Mouse (Mus musculus) megakaryocyte, adult 5-6 weeks (primary cell): ENCODE results near the gene Nfix. TPM values are rescaled to one million over a fixed set of nuclear protein-coding genes. Genes with fewer than 3 reads are reported as not detected.
A peak's percentile ranks its signal among the peaks of the same experiment; 100 is the strongest.

Experiments used
- ATAC-seq: 2 replicates; pipeline ENCODE4 v1.8.0; 2016; ENCODE audit warnings: mild to moderate bottlenecking, inconsistent platforms; ENCODE audit not compliant: poor library complexity, severe bottlenecking
- total RNA-seq, 2 experiments: library from RNA; stranded (forward) in 1 of 2; stranded (reverse) in 1 of 2; fragments of 153-499, 151-499 nt in 1 of 2; fragments of 221-1000, 200-1000 nt in 1 of 2; gene quantifications; 2 replicates each; pipeline versions ENCODE4 v1.2.3 to v1.2.4; 2015 to 2017

Gene Nfix
- total RNA-seq, 2 experiments from 2014 or later = 7.7 to 23.8 TPM

DNA sequence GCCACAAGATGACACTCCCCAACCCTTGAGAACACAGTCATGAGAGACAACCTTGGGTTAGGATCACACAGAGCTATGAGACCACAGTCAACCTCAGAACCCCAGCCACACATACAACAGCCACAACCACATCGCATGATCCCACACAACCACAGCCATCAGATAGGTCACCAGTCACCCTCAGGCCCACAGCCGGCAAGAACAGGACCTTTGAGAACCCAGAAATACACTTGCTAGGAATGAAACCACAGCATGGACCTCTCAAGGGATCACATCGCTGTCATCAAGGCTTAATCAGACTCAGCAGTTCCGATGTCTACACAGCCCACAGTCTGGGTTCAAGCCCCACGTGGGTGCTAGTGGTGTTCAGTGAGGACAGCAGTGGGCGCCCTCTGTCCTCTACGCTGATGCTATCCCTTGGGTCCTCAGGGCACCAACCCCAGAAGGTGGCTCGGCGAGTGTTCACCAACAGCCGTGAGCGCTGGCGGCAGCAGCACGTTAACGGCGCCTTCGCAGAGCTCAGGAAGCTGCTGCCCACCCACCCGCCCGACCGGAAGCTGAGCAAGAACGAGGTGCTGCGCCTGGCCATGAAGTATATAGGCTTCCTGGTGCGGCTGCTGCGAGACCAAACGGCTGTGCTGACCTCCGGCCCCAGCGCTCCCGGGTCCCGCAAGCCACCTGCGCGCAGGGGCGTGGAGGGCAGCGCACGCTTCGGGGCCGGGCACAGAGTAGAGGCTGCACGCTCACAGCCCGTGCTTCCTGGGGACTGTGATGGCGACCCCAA, 96.5 kb downstream of the Nfix start:
- ATAC-seq = no peak

DNA sequence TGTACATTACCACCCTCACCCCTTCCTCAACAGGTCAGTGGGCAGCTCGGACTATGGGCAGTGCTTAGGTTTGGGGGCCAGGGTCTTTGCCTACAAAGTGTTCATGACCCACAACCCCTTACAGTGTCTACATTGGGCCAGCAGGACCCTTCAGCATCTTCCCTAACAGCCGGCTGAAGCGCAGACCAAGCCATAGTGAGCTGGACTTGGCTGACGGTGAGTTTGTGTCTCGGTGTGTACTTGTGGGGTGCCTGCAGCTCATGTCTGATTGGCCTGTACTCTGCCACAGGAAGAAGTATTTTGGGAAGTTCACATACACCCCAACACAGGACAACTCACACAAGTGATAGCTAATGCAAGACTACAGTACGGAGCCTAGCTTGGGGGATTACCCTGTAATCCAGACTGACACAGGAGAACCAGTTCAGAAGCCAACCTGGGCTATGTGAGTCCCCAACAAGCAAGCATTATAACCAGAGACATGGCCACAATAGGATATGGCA, 97.1 kb downstream of the Nfix start:
- ATAC-seq = no peak

DNA sequence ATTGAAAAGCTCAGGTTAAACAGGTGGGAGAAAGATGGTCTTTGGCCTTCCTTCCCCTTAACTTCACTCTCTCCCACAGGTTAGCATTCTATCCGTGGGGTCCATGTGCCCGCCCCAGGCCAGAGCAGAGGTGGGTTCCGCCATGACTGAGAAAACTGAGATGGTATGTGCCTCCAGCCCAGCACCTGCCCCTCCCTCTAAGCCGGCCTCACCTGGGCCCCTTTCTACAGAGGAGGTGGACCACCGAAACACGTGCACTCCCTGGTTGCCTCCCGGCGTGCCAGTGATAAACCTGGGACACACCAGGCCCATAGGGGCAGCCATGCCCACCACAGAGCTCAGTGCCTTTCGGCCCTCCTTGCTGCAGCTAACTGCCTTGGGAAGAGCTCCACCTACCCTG, 97.6 kb downstream of the Nfix start:
- no peak for ATAC-seq

DNA sequence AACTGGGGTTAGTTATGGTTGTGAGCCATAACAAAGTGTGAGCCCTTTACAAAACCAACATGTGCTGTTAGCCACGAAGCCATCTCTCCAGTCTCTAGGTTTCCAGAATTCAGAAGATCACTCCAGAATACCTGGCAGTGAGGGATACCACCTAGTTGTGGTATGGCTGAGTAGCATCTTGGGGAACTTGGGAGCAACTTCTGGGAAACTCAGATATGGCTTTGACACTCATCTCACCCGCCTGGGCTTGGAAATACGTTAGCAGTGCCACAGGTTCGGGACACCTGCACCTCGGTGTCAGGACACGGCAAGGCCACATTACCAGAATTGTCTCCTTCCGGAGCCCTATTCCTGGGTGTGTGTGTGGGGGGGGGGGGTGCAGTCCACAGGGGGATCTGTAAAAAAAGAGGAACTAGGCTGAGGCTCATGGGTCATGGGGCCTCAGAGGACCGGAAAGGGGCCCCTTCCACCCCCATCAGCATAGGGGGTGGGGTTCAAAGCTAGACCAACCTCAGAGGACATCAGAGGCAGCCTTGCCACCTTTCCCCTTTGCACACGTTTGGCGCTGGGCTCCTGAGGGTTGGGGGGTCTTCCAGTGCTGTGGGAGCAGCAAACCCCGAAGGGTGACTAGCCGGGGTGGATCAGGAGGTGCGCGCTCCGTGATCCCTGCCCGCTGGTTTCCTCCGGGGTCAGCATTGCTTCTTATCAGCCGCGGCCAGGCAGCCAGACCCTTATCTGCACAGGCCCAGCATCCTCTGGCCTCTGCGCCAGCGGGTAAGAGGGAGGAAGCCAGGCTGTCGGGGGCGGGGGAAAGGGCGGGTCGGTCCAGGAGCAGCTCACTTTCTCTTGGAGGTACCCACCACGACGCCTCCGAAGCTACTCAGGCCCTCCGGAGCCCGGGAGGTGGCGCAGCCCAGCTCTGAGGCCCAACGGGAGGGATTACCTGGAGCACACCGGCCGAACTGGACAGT, 98.9 kb downstream of the Nfix start, which contains the start of gene Lyl1:
Gene Lyl1 (plus strand): TSS at position 517 of the 971 bp plus-strand sequence.
- ATAC-seq = peak; percentile 51

DNA sequence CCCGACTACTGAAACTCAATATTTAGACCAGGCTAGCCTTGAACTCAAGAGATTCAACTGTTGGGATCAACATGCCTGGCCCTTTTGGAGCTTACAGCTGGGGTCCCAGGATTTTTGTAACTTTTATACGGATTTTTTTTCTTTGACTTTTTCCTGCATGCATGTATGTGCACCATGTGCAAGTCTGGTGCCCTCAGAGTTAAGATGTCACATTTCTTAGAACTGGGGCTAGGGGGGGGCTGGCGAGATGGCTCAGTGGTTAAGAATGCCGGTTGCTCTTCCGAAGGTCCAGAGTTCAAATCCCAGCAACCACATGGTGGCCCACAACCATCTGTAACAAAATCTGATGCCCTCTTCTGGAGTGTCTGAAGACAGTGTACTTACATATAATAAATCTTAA, 99.6 kb downstream of the Nfix start:
- ATAC-seq = no peak

DNA sequence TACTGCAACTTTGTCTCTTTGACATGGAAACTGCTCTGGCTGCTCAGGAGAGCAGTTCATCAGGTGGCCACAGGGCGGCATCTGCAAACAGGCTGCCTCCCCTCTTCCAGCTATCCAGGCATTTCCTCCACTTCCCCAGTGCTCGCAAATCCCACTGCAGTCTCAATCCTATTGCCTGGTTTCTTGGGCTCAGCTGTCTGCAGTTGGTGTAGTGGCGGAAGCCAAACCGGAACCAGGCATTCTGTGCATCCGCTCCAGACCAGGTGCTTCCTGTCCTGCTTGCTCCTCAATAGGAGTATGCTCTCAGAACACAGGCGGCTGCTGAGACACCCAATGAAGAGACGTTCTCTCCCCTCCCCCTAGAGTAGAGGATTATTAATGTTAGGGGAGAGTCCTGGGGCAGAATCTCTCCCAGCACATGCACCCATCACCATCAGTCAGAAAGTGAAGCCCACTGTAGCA, 100.3 kb downstream of the Nfix start:
- ATAC-seq = no peak

DNA sequence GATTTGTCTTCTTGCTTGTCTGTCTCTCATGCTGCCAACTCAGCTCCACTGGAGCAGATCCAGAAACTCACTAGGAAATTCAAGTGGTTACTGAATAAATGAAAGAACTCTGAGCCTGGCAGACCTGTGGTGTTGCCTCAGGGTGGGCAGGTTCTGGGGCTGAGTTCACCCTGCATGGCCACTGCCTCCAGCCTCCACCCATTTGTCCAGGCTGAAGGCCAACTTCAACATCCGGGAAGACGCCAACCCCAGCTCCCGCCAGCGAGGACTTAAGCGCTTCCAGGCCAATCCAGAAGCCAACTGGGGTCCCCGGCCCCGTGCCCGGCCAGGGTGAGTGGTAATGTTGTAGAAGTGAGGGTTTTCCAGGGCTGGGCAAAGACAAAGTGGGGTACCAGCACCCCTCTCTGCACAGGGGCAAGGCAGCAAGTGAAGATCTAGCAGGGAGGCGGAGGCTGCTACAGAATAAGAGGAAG, 101.2 kb downstream of the Nfix start:
- no peak for ATAC-seq

DNA sequence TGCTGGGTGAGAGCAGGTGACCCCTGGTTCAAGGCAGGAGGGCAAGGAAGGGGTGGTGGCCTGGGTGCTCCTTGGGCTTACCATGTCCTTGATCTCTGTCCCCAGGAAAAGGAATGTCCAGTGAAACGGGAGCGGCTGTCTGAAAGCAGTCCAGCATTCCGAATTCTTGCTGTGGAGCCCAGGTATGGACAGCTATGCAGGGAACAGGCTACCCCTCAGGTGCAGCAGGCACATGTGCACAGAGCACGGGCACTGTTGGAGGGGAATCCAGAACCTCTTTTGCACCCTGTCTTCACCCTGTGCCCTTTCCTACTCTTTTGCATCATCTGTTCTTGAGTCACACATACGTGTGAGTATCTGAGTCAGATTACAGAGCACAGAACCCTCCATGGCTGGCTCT, 101.9 kb downstream of the Nfix start:
- no peak for ATAC-seq

DNA sequence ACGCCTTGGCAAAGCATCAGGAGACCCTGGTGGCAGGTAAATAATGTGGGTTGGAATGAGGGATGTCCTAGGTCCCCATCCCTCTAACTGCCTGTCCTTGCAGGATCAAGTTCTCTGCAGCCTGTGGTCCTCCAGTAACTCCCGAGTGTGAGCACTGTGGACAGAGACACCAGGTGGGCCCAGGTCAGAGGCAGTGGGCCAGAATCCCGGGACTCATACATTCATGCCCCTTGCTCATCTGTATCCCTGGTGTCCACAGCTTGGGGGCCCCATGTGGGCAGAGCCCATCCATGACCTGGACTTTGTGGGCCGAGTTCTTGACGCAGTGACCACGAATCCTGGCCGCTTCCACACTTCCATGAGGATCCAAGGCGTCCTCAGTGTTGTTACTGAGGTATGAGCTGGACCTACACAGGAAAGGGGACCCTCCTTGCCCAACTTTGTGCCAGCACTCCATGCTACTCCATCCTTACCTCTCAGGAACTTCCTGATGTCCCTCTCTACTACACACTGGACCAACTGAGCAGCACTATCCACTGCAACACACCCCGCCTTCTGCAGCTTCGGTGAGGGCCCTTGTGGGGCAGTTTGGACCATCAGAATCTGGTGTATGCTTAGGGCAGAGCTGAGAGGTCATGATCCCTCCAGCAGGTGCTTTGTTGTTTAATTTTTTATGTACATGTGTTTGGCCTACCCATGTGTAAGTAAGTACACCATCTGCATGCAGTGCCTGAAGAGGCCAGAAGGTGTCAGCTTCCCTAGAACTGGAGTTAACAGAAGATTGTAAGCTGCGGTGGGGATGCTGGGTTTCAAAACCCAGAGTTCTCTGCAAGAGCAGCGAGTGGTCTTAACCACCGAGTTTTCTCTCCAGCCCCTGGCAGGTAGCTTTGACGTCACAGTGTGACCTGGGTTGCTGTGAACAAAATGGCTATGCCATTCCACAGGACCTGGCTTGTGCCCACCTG, 102.7 kb downstream of the Nfix start:
- peak; percentile 37 for ATAC-seq

DNA sequence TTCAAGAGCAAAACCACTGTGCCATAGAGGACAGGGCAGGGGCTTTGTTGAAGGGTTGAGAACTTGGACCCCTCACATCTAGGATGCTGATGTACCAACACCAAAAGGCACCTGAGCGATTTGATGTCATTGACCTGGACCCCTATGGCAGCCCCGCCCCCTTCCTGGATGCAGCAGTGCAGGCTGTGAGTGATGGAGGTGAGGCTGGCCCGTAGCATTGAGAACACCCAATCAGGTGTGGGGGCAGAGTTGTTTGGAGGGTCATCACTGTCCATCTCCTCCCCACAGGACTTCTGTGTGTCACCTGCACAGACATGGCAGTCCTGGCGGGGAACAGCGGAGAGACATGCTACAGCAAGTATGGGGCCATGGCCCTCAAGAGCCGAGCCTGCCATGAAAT, 105.0 kb downstream of the Nfix start:
- no peak for ATAC-seq

DNA sequence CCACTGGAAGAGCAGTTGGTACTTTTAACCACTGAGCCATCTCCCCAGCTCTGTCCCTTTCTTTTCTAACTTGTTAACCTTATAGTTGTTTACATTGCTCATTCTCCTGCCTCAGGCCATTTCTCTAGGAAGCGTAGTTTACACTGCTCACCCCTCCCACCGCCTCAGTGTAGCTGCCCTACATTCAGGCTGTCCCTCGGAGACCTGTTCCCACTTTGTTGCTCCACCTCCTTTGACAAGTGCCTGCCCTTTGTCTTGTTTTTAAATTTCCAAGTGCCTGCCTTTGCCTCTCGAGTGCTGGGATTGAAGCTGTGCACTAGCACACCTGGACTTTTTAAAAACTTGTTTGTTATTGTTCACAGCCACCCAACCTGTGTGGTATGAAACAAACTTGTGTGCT, 106.8 kb downstream of the Nfix start:
- ATAC-seq = no peak

DNA sequence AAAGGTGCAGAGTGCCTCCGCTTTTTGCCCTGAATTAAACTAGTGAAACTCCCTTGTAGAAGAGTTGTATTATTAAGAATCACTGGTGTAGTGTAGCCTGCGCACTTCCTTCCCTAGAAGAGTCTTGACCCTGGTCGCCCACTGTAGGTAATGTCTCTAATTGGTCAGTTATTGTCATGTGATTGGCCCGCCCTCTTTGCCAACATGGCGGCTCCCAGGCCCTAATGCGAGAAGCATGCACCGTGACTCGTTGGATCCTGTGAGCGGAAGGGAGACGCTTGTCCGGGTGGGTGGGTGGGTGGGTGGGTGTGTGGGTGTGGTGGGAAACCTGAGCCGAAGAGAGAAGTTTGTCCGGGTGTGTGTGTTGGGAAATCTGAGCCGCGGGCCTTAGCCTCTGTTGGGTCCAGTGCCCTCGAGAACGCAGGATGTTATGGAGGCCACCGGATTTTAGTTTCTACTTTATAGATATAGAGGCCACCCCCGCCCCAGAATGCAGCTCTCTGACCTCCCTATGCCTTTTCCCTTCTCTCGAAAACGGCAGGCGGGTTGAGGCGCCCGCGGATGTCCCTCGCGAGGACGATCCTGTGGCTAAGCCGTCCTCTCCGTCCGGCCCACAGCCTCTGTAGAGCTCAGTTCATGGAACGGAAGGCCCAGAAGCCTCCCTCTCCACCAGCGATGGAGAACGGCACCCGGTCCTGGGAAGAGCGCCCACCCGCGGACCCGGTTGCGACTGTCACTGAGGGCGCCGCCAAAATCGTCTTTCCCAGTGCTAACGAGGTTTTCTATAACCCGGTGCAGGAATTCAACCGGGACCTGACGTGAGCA, 110.8 kb downstream of the Nfix start:
- ATAC-seq = peak; percentile 88

DNA sequence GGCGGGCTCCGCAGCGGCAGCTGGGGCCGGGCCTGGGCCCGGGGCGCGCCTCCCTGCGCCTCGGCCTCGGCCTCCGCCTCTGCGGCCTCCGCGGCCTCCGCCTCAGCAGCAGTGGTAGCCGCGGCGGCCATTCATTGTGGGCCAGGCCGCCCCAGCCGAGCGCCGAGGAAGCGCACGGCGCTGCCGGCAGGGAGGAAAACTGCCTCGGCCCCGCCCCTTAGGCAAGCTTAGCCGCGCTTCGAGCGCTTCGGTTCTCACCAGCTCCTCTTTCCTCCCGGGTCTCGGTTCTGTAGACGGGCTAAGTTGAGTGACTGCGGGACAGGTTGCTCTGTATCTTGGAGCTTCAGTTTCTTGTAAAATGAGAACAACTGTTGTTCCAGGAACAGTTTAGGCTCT, 112.4 kb downstream of the Nfix start, which contains the start of gene Nacc1:
Gene Nacc1 (minus strand): TSS at position 158 of the 396 bp plus-strand sequence.
- peak; percentile 89 for ATAC-seq

DNA sequence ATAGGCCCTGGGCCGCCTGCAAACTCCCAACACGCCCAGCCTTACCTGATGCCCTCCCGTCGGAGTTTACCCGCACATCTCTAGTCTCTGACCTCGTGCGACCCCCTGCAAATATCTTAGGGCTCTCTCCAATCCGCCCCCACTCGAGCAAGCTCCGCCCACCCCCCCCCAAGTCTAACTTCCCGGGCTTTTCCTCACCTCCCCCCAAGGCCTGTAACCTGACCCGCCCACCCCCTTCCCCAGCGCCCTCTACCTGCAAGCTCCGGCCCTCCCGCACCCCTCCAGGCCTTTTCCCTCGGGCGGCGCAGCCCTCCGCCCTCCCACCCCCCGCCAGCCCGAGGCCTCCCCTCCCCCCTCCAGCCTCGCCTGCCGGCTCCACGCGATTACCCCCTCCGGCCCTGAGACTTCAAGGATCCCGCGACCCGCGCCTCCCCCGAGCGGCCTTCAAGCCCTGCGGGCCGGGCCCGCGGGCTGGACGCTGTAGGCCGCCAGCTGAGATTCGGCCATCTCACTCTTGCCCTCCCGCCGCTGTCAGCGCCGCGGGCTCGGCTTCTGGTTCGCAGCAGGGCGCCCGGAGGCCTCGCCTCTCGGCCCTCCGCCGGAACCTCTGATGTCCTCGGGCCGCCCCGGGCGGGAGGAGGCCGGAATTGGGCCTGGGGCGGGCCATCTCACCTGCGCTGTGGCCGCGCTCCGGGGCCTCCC, 113.0 kb downstream of the Nfix start:
- peak; percentile 3; the same call in 1 of the 2 replicates for ATAC-seq

DNA sequence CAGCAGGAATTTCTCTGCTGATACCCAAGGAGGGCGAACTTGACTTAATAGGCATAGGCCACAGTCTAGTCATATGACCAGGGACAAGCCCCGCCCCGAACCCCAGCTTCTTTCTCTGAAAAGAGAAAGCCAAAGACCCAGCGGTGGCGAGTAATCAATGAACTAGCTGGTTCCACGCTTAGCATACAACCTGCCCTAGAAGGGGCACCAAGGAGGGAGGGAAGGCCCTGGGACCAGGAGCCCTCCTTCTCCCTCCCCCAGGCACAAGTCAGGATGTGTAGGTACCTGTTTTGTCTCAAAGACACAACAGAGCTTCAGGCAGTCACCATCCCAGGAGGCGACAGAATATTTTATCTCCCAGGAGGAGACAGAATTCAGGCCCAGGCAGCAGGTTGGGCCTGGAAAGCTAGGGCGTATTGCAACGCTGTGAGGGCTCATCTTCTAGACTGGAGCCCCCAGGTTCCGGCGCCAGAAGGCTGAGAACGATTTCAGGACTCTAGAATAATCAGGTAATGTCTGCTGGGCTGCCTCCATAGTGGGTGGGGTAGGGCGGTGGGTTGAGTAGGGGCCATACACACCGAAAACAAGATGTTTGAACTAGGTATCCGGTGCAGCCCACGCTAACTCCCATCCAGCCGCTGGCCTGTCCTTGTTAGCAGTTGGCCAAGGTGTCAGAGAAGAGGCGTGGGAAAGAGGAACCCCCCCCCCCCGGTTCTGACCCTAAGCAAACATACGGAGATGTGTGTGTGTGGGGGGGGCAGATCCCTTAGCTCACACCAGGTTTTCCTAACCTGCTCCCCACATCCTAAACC, 113.7 kb downstream of the Nfix start, which contains the start of gene Trmt1:
Gene Trmt1 (plus strand): TSS at position 117 of the 812 bp plus-strand sequence.
- no peak for ATAC-seq

DNA sequence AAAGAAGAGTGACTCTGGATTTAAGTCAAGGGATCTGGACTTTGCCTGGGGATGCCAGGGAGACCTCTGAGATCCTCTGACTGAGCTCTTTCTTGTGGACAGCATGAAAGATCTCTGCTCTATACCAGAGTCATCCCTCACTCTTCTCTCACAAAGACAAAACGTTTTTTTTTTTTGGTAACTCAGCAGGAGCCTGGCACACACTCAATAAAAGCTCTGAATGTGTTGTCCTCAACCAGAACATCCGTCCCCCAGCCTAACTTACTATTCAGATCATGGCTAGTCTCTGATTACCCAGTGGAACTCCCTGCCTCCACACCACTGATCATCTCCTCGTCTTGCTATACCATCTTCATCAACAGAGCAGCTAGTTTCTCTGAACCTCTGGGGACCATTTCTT, 115.6 kb downstream of the Nfix start:
- ATAC-seq = no peak

DNA sequence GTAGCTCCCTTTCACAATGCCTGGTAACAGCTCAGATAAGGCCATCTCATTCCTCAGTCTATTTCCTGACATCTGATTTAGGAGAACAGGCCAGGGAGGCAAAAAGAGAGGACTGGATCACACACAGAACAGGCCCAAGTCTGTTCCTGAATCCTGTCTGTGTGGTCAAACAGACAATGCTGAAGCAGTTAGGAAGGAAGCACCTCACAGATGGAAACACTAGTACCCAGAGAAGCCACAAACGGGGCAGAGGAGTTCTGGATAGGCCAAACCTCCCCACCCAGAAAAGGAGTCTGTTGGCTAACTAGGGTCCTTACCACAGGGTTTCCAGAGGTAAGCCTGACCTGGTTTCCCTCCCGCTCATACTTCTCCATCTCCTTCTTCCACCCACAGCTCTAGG, 117.9 kb downstream of the Nfix start:
- no peak for ATAC-seq

DNA sequence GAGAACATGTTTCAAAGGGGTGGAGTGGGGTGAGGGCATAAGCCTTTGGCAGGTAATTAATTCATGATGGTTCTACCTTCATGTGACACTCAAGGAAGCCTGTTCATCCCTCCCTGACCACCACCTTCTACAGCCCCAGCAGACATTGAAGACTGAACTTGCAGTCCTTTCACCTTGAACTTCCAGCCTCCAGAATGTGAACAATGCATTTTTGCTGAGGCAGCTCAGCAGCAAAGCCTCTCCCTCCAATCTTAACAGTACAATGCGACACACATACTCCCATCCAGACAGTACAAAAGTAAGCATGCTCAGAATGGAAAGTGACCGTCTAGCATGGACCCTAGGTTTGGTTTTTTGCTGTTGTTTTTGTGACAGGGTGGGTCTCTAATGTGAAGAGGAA, 118.7 kb downstream of the Nfix start:
- ATAC-seq = no peak
